Mouse (Mus musculus) thymus, adult 2 months (tissue): ENCODE measurements around the gene Dnah8.

Experiments
- CTCF ChIP-seq: fragments of 200-500 bp; IDR thresholded peaks from 2 replicates; pipeline ENCODE4 v1.5.1; 2012; ENCODE audit warnings: mild to moderate bottlenecking, control low read depth, low read length, moderate library complexity, borderline replicate concordance; ENCODE audit not compliant: control insufficient read depth, poor library complexity, insufficient read depth; ENCODE audit errors: extremely low read depth
- POLR2A ChIP-seq: fragments of 200-500 bp; IDR thresholded peaks from 2 replicates; pipeline ENCODE4 v1.6.1; 2012; ENCODE audit warnings: mild to moderate bottlenecking, low read length, control low read depth, moderate library complexity; ENCODE audit not compliant: control insufficient read depth, poor library complexity, insufficient read depth; ENCODE audit errors: extremely low read depth

GRCm38 (mm10) chr17:30597786-30598185, 26.4 kb upstream of the Dnah8 start:
- TF ChIP-seq CTCF = no peak
- TF ChIP-seq POLR2A = no peak
